Mouse (Mus musculus): ENCODE measurements around the gene Tfap2e.

GRCm38 (mm10) chr4:126758299-126758698 lies 22.3 kb upstream of the Tfap2e start:
- TF ChIP-seq POLR2A (IDR thresholded peaks at IDR 0.05; ENCODE audit: borderline replicate concordance, control insufficient read depth, low read depth, low read length) (no peak), CTCF (IDR thresholded peaks at IDR 0.05; ENCODE audit: control insufficient read depth, insufficient read depth, low read length) (no peak)
